Mouse (Mus musculus) E14TG2a.4 (cell line): ENCODE measurements around the gene Plekhh1.

Experiments
- CTCF ChIP-seq: conservative IDR thresholded peaks from 2 replicates; pipeline ENCODE4 v1.5.1; 2014; ENCODE audit warnings: low read length
- NANOG ChIP-seq: IDR thresholded peaks from 2 replicates; pipeline ENCODE4 v1.6.1; 2014; ENCODE audit warnings: borderline replicate concordance, low read length, mixed read lengths
- POU5F1 ChIP-seq: IDR thresholded peaks from 2 replicates; pipeline ENCODE4 v1.6.1; 2014; ENCODE audit warnings: low read length, borderline replicate concordance

DNA sequence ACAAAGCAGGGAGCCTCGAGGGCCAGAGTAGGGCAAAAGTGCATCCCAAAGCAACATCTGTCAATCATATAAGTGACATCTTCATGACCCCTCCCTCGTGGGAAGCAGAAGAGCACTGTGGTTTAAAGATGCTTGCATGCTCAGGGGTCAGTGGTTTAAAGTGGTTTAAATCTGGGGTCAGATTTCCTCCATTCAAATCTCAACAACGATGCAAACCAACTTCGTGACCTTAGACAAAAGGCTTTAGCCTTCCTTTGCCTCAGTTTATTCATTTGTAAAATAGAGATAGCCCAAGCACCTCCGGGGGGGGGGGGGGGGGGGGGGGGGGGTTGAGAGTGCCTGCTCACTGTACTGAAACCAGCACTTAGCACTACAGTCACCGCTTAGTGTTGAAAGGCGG, 32.3 kb upstream of the Plekhh1 start:
- TF ChIP-seq CTCF (no peak), NANOG (peak; percentile 55; the same call in 1 of the 2 replicates), POU5F1 (no peak)
